Mouse (Mus musculus): ENCODE measurements at regions not wholly inside any gene's neighbourhood (a gene's known extent, or its start where the extent isn't known, plus 50 kb on each side); places are given as distances from the start of the nearest gene placed in this dataset.

GRCm38 (mm10) chr1:189076276-189076675 lies 68.6 kb upstream of the Kctd3 start:
- WGBS: 86% methylated on average over 4 of the region's 4 CpGs
- Histone ChIP-seq H3K9me3 (ENCODE audit: low read length) (no peaks in the 10 kb centered on the region), H3K36me3 (ENCODE audit: insufficient read depth, low read length) (no peaks in the 10 kb centered on the region), H3K27ac (no peak overlapping the region), H3K9ac (replicated peaks; ENCODE audit: low read length) (no peak overlapping the region), H3K4me1 (ENCODE audit: insufficient read depth, low read length) (peaks cover 6% of the 10 kb centered on the region; the same call in 1 of the 2 replicates), H3K4me3 (ENCODE audit: low read length) (no peak overlapping the region), H3K4me2 (ENCODE audit: low read depth, low read length) (no peak overlapping the region), H3K27me3 (ENCODE audit: insufficient read depth, low read length) (no peaks in the 10 kb centered on the region)
- DNase-seq (ENCODE audit: low spot score): no peak
- no peak for TF ChIP-seq CTCF (IDR thresholded peaks at IDR 0.05; ENCODE audit: low read depth)
- no peak for ATAC-seq

DNA sequence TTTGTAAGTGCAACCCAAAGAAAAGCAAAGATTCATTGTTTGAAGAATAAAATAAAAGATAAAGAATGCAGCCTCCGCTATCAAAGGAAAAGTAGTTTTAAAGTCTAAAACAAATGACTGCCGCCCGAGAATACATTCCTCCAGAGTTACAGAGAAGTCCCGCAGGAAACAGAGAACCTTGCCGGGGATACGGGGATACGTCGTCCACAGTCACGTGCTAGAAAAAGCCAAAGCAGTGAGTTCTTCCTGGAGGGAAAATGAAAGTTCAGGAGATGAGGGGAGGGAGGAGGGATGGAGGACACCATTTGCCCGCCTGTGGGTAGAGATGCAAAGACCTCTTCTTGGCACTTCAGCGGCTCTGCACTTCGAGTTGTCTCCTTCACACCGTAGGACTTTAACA lies 68.0 kb upstream of the Kctd3 start:
- H3K9ac ChIP-seq (replicated peaks; ENCODE audit: low read length): no peak overlapping the region
- no peaks in the 10 kb centered on the region for H3K9me3 ChIP-seq (ENCODE audit: low read length)
- ATAC-seq (no peak), DNase-seq (ENCODE audit: low spot score) (no peak)
- H3K36me3 ChIP-seq (ENCODE audit: insufficient read depth, low read length): no peaks in the 10 kb centered on the region
- no peak overlapping the region for H3K27ac ChIP-seq
- no peaks in the 10 kb centered on the region for H3K27me3 ChIP-seq (ENCODE audit: insufficient read depth, low read length)
- H3K4me2 ChIP-seq (ENCODE audit: low read depth, low read length): no peak overlapping the region
- H3K4me3 ChIP-seq (ENCODE audit: low read length): no peak overlapping the region
- TF ChIP-seq CTCF (IDR thresholded peaks at IDR 0.05; ENCODE audit: low read depth): no peak
- WGBS: 77% methylated on average over 13 of the region's 13 CpGs
- no peaks in the 10 kb centered on the region for H3K4me1 ChIP-seq (ENCODE audit: insufficient read depth, low read length)

DNA sequence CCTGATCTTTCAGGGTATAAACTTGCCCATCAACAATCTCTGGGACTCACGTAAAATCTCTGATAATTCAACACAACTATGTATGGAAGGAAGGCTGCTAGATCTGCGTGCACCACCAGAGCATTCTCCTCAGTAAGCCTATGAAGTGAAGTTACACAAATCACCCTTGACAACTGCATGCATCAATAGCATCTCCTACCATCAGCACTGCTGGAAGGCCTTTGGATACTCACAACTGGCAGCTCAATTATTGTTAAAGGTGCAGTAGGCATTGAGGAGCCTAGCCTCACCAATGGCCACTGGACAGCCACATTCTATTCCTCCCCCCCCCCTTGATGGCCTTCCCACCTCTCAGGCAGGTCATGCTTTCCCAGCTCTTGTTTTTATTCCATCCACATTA lies 64.9 kb upstream of the Kctd3 start:
- no peak overlapping the region for H3K4me3 ChIP-seq (ENCODE audit: low read length)
- no peak for DNase-seq (ENCODE audit: low spot score)
- H3K4me1 ChIP-seq (ENCODE audit: insufficient read depth, low read length): no peaks in the 10 kb centered on the region
- H3K9me3 ChIP-seq (ENCODE audit: low read length): no peaks in the 10 kb centered on the region
- H3K9ac ChIP-seq (replicated peaks; ENCODE audit: low read length): no peak overlapping the region
- H3K36me3 ChIP-seq (ENCODE audit: insufficient read depth, low read length): no peaks in the 10 kb centered on the region
- H3K27ac ChIP-seq: no peak overlapping the region
- no peaks in the 10 kb centered on the region for H3K27me3 ChIP-seq (ENCODE audit: insufficient read depth, low read length)
- no peak for ATAC-seq
- 85% methylated on average over 2 of the region's 2 CpGs for WGBS
- no peak for TF ChIP-seq CTCF (IDR thresholded peaks at IDR 0.05; ENCODE audit: low read depth)
- no peak overlapping the region for H3K4me2 ChIP-seq (ENCODE audit: low read depth, low read length)

DNA sequence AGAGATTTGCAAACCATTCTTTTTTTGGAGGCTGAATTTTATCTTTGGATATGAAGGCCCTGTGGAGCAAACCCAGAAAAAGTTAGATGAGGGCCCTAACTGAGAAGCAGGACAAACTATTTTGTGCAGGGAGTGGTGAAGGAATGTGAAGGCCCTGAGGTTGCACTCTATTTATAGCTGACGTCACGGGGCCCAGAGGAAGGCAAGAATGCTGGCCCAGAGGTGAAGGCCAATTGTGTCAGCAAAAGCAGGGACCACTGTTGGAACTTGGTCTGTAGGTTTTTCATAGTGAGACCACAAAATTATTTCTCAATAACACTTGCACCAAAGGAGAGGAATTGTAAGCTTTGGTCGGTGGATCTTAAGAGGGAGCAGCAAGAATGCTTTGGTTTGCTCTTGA lies 60.6 kb upstream of the Kctd3 start:
- Histone ChIP-seq H3K9ac (replicated peaks; ENCODE audit: low read length) (no peak overlapping the region), H3K4me2 (ENCODE audit: low read depth, low read length) (no peak overlapping the region), H3K27ac (no peak overlapping the region), H3K36me3 (ENCODE audit: insufficient read depth, low read length) (no peaks in the 10 kb centered on the region), H3K27me3 (ENCODE audit: insufficient read depth, low read length) (no peaks in the 10 kb centered on the region), H3K9me3 (ENCODE audit: low read length) (no peaks in the 10 kb centered on the region), H3K4me1 (ENCODE audit: insufficient read depth, low read length) (no peaks in the 10 kb centered on the region), H3K4me3 (ENCODE audit: low read length) (no peak overlapping the region)
- WGBS: 71% methylated on average over 3 of the region's 3 CpGs
- no peak for TF ChIP-seq CTCF (IDR thresholded peaks at IDR 0.05; ENCODE audit: low read depth)
- DNase-seq (ENCODE audit: low spot score) (no peak), ATAC-seq (no peak)

DNA sequence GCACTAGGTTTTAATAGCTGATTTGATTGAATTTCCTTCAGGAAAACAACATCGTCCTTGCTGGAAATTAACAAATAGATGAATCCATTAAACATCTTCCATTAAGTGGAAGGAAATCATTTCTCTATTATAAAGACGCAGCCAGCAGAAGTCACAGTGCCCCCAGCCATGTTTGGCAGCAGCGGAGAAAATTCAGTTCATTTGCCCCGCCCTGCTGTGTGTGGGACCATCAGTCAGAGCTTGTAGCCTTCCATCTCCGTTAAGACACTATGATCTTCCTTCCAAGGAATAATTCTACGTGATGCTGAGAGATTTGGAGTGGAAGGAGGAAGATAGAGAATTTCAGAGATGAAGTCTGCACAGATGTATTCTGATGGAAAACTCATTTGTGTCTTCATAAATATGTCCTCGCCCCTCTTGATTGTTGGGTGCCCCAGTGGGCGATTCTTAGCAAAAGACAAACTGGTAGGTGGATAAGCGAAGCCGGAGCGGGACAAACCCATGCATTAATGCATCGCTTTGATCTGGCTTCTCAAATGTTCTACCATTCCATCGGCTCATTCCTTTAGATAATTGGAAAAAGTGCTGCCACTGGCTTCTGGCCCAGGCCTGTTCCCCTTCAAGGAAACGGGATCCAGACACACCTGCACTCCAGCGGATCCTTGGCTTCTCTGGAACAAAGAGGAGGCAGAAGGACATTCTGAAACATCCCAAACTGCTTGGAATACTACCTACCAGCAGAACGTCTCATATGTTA lies 59.7 kb upstream of the Kctd3 start:
- H3K27me3 ChIP-seq (ENCODE audit: insufficient read depth, low read length): no peaks in the 10 kb centered on the region
- no peaks in the 10 kb centered on the region for H3K4me1 ChIP-seq (ENCODE audit: insufficient read depth, low read length)
- H3K9ac ChIP-seq (replicated peaks; ENCODE audit: low read length): no peak overlapping the region
- no peaks in the 10 kb centered on the region for H3K36me3 ChIP-seq (ENCODE audit: insufficient read depth, low read length)
- peak overlapping the region; percentile 25; the same call in 1 of the 2 replicates for H3K4me2 ChIP-seq (ENCODE audit: low read depth, low read length)
- ATAC-seq (no peak), DNase-seq (ENCODE audit: low spot score) (peak; percentile 69)
- H3K27ac ChIP-seq: peak overlapping the region; percentile 62
- H3K9me3 ChIP-seq (ENCODE audit: low read length): no peaks in the 10 kb centered on the region
- TF ChIP-seq CTCF (IDR thresholded peaks at IDR 0.05; ENCODE audit: low read depth): no peak
- H3K4me3 ChIP-seq (ENCODE audit: low read length): no peak overlapping the region
- 59% methylated on average over 16 of the region's 16 CpGs for WGBS

DNA sequence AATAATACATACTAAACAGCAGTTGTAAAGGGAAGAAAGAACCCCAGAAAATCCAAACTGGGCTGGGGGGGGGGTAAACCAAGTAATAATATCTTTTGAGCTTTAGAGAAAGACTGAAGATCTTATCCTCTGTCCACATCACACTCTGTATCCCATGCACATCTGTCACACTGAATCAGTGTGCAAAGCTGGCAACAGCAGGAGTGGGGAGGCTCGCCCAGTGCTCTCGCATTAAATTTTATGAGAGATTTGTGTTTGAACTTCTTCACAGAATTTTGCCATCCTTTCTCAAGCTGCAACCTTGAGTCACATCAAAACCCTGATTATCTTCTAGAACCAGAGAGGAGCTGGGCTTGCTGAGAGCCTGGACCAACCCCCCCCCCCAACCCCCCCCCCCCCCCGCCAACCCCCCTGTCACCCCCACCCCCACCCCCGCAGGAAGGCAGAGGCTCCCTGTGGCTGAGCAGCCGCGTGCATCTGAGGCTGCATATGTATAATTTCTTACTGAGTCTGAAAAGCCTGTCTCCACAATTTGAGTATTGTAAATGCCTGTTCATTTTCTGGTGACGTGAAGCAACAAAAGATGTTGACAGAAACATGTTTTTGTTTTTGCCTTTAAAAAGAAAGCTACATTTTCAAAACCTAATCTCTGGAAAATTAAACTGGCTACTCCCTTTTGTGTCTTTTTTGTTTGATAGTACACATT lies 59.0 kb upstream of the Kctd3 start:
- TF ChIP-seq CTCF (IDR thresholded peaks at IDR 0.05; ENCODE audit: low read depth): no peak
- no peaks in the 10 kb centered on the region for H3K9me3 ChIP-seq (ENCODE audit: low read length)
- peak overlapping the region; percentile 25; the same call in 1 of the 2 replicates for H3K4me2 ChIP-seq (ENCODE audit: low read depth, low read length)
- H3K4me3 ChIP-seq (ENCODE audit: low read length): no peak overlapping the region
- H3K27me3 ChIP-seq (ENCODE audit: insufficient read depth, low read length): no peaks in the 10 kb centered on the region
- H3K36me3 ChIP-seq (ENCODE audit: insufficient read depth, low read length): no peaks in the 10 kb centered on the region
- H3K9ac ChIP-seq (replicated peaks; ENCODE audit: low read length): no peak overlapping the region
- peak overlapping the region; percentile 62 for H3K27ac ChIP-seq
- no peaks in the 10 kb centered on the region for H3K4me1 ChIP-seq (ENCODE audit: insufficient read depth, low read length)
- ATAC-seq (no peak), DNase-seq (ENCODE audit: low spot score) (peak; percentile 42)
- WGBS: 11% methylated on average over 7 of the region's 7 CpGs
